Mouse (Mus musculus) MEL (cell line): ENCODE results near the gene Tmem198. TPM values are rescaled to one million over a fixed set of nuclear protein-coding genes. Genes with fewer than 3 reads are reported as not detected.

ENCODE experiments used
- DNase-seq: peaks from one replicate; pipeline ENCODE4 v3.0.0; 2011; ENCODE audit warnings: low read depth, low spot score
- H3K27ac ChIP-seq: 2 replicates; pipeline ENCODE4 v1.5.1; 2012; ENCODE audit warnings: low read depth, mild to moderate bottlenecking, control low read depth, low read length, moderate library complexity; ENCODE audit not compliant: control insufficient read depth
- H3K27me3 ChIP-seq, 2 experiments: fragments of 150-350 bp in 1 of 2; sonication (generic) in 1 of 2; 2 replicates each; pipeline ENCODE4 v1.6.1; 2012; ENCODE audit warnings: low read length in 2 of 2, mild to moderate bottlenecking in 2 of 2, improper control_type of control experiment in 1 of 2, moderate library complexity in 1 of 2; ENCODE audit not compliant: insufficient read depth in 2 of 2, control insufficient read depth in 1 of 2
- H3K36me3 ChIP-seq, 2 experiments: 2 replicates each; pipeline ENCODE4 v1.6.1; 2012 to 2014; ENCODE audit warnings: low read length in 2 of 2, improper control_type of control experiment in 1 of 2, inconsistent platforms in 1 of 2, mild to moderate bottlenecking in 1 of 2; ENCODE audit not compliant: insufficient read depth in 2 of 2, control insufficient read depth in 1 of 2
- H3K4me1 ChIP-seq, 2 experiments: fragments of 150-350 bp in 1 of 2; sonication (generic) in 1 of 2; 2 replicates each; pipeline ENCODE4 v1.6.1; 2012; ENCODE audit warnings: low read length in 2 of 2, improper control_type of control experiment in 1 of 2, mild to moderate bottlenecking in 1 of 2; ENCODE audit not compliant: insufficient read depth in 2 of 2, control insufficient read depth in 1 of 2
- H3K4me3 ChIP-seq, 2 experiments: fragments of 150-350 bp in 1 of 2; sonication (generic) in 1 of 2; 2 replicates each; pipeline ENCODE4 v1.5.1; 2012; ENCODE audit warnings: low read depth in 2 of 2, low read length in 2 of 2, mild to moderate bottlenecking in 2 of 2, moderate library complexity in 2 of 2, control low read depth in 1 of 2, improper control_type of control experiment in 1 of 2; ENCODE audit not compliant: control insufficient read depth in 1 of 2, insufficient read depth in 1 of 2
- H3K79me2 ChIP-seq: 2 replicates; pipeline ENCODE4 v1.6.1; 2012; ENCODE audit warnings: mild to moderate bottlenecking, low read length, moderate library complexity; ENCODE audit not compliant: control insufficient read depth, poor library complexity, insufficient read depth
- H3K9ac ChIP-seq: 2 replicates; pipeline ENCODE4 v1.6.1; 2012; ENCODE audit warnings: low read depth, mild to moderate bottlenecking, control low read depth, low read length, moderate library complexity; ENCODE audit not compliant: control insufficient read depth, poor library complexity, severe bottlenecking
- H3K9me3 ChIP-seq: fragments of 150-350 bp; sonication (generic); replicated peaks from 2 replicates; pipeline ENCODE4 v1.6.1; 2012; ENCODE audit warnings: mild to moderate bottlenecking, low read length, improper control_type of control experiment, moderate library complexity; ENCODE audit not compliant: insufficient read depth
- BHLHE40 ChIP-seq: IDR thresholded peaks from 2 replicates; pipeline ENCODE4 v1.6.1; 2012; ENCODE audit warnings: low read depth, mild to moderate bottlenecking, inconsistent platforms, low read length, improper control_type of control experiment, borderline replicate concordance
- CHD2 ChIP-seq: IDR thresholded peaks from 2 replicates; pipeline ENCODE4 v1.6.1; 2011; ENCODE audit warnings: low read length, improper control_type of control experiment
- GABPA ChIP-seq: IDR thresholded peaks from 2 replicates; pipeline ENCODE4 v1.6.1; 2012; ENCODE audit warnings: low read depth, mild to moderate bottlenecking, inconsistent platforms, low read length, improper control_type of control experiment, moderate library complexity
- HCFC1 ChIP-seq: IDR thresholded peaks from 2 replicates; pipeline ENCODE4 v1.6.1; 2012; ENCODE audit warnings: low read depth, mild to moderate bottlenecking, inconsistent platforms, low read length, improper control_type of control experiment, moderate library complexity
- KAT2A ChIP-seq: conservative IDR thresholded peaks from 2 replicates; pipeline ENCODE4 v1.6.1; 2012; ENCODE audit warnings: low read depth, low read length, improper control_type of control experiment, inconsistent platforms
- MAX ChIP-seq: IDR thresholded peaks from 2 replicates; pipeline ENCODE4 v1.6.1; 2011; ENCODE audit warnings: low read length, improper control_type of control experiment
- MYB ChIP-seq: IDR thresholded peaks from 2 replicates; pipeline ENCODE4 v1.6.1; 2011; ENCODE audit warnings: mild to moderate bottlenecking, low read depth, low read length, improper control_type of control experiment
- POLR2A ChIP-seq, 2 experiments: IDR thresholded peaks; 2 replicates each; pipeline ENCODE4 v1.6.1; 2011 to 2012; ENCODE audit warnings: low read length in 2 of 2, mild to moderate bottlenecking in 2 of 2, control low read depth in 1 of 2, improper control_type of control experiment in 1 of 2, low read depth in 1 of 2, moderate library complexity in 1 of 2; ENCODE audit not compliant: control insufficient read depth in 1 of 2, insufficient read depth in 1 of 2, poor library complexity in 1 of 2
- POLR2AphosphoS5 ChIP-seq: IDR thresholded peaks from 2 replicates; pipeline ENCODE4 v1.6.1; 2012; ENCODE audit warnings: low read depth, borderline replicate concordance, mild to moderate bottlenecking, inconsistent platforms, low read length, moderate library complexity, mixed read lengths
- RAD21 ChIP-seq: IDR thresholded peaks from 2 replicates; pipeline ENCODE4 v1.6.1; 2011; ENCODE audit warnings: mild to moderate bottlenecking, low read depth, low read length, improper control_type of control experiment
- SMC3 ChIP-seq: IDR thresholded peaks from 2 replicates; pipeline ENCODE4 v1.6.1; 2011; ENCODE audit warnings: low read depth, low read length, improper control_type of control experiment
- TBP ChIP-seq: IDR thresholded peaks from 2 replicates; pipeline ENCODE4 v1.8.0; 2011; ENCODE audit warnings: low read depth, low read length, improper control_type of control experiment
- USF1 ChIP-seq: IDR thresholded peaks from 2 replicates; pipeline ENCODE4 v1.6.1; 2014; ENCODE audit warnings: low read depth, mild to moderate bottlenecking, inconsistent platforms, low read length, improper control_type of control experiment, moderate library complexity
- USF2 ChIP-seq, 2 experiments: IDR thresholded peaks; 2 replicates each; pipeline ENCODE4 v1.6.1; 2011 to 2012; ENCODE audit warnings: improper control_type of control experiment in 2 of 2, low read length in 2 of 2, borderline replicate concordance in 1 of 2, inconsistent platforms in 1 of 2, low read depth in 1 of 2, mild to moderate bottlenecking in 1 of 2; ENCODE audit not compliant: insufficient read depth in 1 of 2
- ZNF384 ChIP-seq: IDR thresholded peaks from 2 replicates; pipeline ENCODE4 v1.6.1; 2012; ENCODE audit warnings: low read depth, mild to moderate bottlenecking, inconsistent platforms, low read length, improper control_type of control experiment
- polyA plus RNA-seq, 2 experiments: library from polyadenylated mRNA; stranded (reverse) in 1 of 2; unstranded in 1 of 2; fragments of >175 nt in 1 of 2; fragments of >200 nt in 1 of 2; gene quantifications; 2 replicates each; pipeline versions ENCODE4 v1.2.1 to v1.2.4; 2012; ENCODE audit warnings: low replicate concordance in 2 of 2, low read depth in 1 of 2; ENCODE audit not compliant: insufficient read length in 2 of 2, insufficient read depth in 1 of 2, missing spikeins in 1 of 2
- total RNA-seq: library from RNA; depleted of rRNA; stranded (reverse); fragments of 300-350 nt; gene quantifications from 2 replicates; pipeline ENCODE4 v1.2.3, GENCODE M21; 2012

Tmem198 gene
- total and polyA plus RNA-seq, 3 experiments, result 0.65 to 1.4 TPM; not detected in 1

DNA sequence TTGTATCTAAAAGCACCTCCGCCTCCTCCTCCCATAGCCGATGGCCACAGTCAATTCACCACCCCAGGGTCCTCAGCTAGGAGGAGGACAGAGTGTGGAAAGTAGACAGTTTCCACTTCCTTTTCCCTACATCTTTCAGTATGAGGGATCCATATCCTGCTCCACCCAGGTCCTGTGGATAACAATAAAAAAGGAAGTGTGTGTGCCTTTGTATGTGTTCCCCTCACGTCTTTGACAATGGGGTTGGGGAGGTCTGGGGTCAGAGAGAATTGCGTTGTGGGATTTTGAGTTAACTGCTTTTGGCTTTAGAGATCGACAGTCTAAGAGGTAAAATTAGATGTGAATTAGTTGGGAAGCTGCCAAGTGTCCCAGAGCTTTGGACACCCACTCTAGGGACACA lies 30.8 kb downstream of the Tmem198 start:
- TF ChIP-seq USF2 (IDR thresholded peaks at IDR 0.05; ENCODE audit: borderline replicate concordance in 1 of 2, insufficient read depth in 1 of 2, low read depth in 1 of 2, low read length in 2 of 2) (no peak), BHLHE40 (no peak), SMC3 (no peak), KAT2A (no peak), MYB (no peak), CHD2 (no peak), RAD21 (no peak), USF1 (no peak), HCFC1 (no peak), TBP (no peak)
- Histone ChIP-seq H3K27ac (no peak overlapping the region), H3K9me3 (no peaks in the 10 kb centered on the region), H3K9ac (no peak overlapping the region), H3K27me3 (peaks cover 0 to 3% of the 10 kb centered on the region in 2 experiments; a peak in 1 of 4 replicates), H3K79me2 (no peaks in the 10 kb centered on the region), H3K4me1 (no peaks in the 10 kb centered on the region), H3K36me3 (no peaks in the 10 kb centered on the region), H3K4me3 (no peak overlapping the region)
- no peak for DNase-seq

DNA sequence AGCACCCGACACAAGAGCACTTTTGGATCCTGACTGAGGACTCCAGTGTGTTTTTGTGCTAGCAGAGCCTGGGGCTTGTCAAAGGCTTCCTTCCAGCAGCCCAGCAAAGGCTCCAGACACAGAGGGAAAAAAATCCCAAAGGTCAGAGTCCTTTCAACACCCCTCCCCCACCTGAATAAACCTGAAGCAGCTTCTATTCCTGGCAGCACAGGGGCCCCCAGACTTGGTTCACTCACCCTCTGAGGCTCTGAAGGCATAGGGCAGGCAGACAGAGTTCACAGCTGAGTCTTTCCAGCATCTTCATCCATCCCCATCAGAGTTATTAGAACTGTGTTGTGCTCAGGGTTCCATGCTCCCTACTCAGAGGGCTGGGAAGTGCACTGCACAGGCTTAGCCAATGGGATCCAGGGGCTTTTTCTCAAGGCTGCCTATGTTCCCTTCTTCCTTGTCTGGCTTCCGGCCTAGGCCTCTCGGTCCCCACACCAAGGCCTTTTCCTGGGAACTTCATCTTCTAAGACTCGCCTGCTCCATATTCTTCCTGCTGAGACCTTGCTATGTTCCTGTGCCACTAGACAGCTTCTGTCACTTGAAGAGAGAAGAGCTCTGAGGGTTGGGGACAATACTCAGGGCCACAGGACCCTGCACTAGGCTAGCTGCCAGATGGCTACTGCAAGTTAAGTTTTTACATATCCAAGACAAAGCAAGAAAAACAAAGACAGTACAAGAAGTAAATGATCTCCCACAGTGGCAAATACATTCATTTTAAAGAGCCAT lies 32.3 kb downstream of the Tmem198 start:
- Histone ChIP-seq H3K4me1 (no peaks in the 10 kb centered on the region), H3K9me3 (no peaks in the 10 kb centered on the region), H3K79me2 (no peaks in the 10 kb centered on the region), H3K36me3 (no peaks in the 10 kb centered on the region), H3K4me3 (no peak overlapping the region), H3K9ac (no peak overlapping the region), H3K27me3 (peaks cover 0 to 3% of the 10 kb centered on the region in 2 experiments; a peak in 1 of 4 replicates), H3K27ac (no peak overlapping the region)
- DNase-seq, result no peak
- TF ChIP-seq ZNF384 (no peak), MAX (no peak), RAD21 (no peak), GABPA (no peak), POLR2AphosphoS5 (no peak), POLR2A (IDR thresholded peaks at IDR 0.05; ENCODE audit: control insufficient read depth in 1 of 2, insufficient read depth in 1 of 2, low read depth in 1 of 2, low read length in 2 of 2, poor library complexity in 1 of 2) (no peak)
